Mouse (Mus musculus) stomach, postnatal 0 days (tissue): Measurements from ENCODE around the gene Mrto4.

Source experiments
- CTCF ChIP-seq: IDR thresholded peaks from 2 replicates; pipeline ENCODE4 v1.5.1; 2016; ENCODE audit warnings: antibody characterized with exemption, low read depth, mild to moderate bottlenecking, moderate library complexity
- EP300 ChIP-seq: optimal IDR thresholded peaks from 2 replicates; pipeline ENCODE3; 2016; ENCODE audit warnings: antibody characterized with exemption

DNA sequence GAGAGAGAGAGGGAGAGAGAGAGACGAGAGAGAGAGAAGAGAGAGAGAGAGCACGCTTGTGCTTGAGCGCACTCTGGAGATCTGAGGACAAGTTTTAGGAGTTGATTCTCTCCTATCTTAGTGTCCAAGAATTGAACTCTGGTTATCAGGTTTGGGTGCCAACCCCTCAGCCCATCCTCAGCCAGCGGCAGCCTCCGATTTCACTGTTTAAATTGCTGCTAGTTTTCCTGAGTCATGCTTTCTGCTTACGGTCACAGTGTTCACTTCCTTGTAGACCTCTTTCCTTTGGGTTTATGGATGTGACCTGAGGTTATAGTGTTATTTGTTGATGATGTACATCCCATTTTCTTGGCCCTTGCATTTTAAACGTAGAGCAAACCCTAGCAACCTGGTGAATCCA is 29.9 kb upstream of the Mrto4 start:
- TF ChIP-seq CTCF (no peak), EP300 (no peak)
